Mouse (Mus musculus) lung, adult 2 months (tissue): ENCODE data around the gene Snapc4. TPM values are rescaled to one million over a fixed set of nuclear protein-coding genes. Genes with fewer than 3 reads are reported as not detected.

Source experiments
- DNase-seq: peaks from one replicate; pipeline ENCODE4 v3.0.0; 2022
- H3K4me1 ChIP-seq: fragments of 200-500 bp; 2 replicates; pipeline ENCODE4 v1.6.1; 2011; ENCODE audit warnings: low read length; ENCODE audit not compliant: control insufficient read depth, insufficient read depth
- H3K4me3 ChIP-seq: fragments of 200-500 bp; replicated peaks from 2 replicates; pipeline ENCODE3; 2011; ENCODE audit warnings: low read depth, mild to moderate bottlenecking, control low read depth, low read length; ENCODE audit errors: extremely low read depth
- CTCF ChIP-seq: fragments of 200-500 bp; IDR thresholded peaks from 2 replicates; pipeline ENCODE4 v1.5.1; 2011; ENCODE audit warnings: mild to moderate bottlenecking, low read length, control low read depth; ENCODE audit not compliant: insufficient read depth
- POLR2A ChIP-seq: fragments of 200-500 bp; IDR thresholded peaks from 2 replicates; pipeline ENCODE4 v1.6.1; 2011; ENCODE audit warnings: low read depth, mild to moderate bottlenecking, control low read depth, low read length, borderline replicate concordance; ENCODE audit errors: extremely low read depth
- WGBS: fragments of 180-500 bp; shearing (Covaris S2); methylation state at CpG from one replicate; pipeline ENCODE4 v1.1.7; 2018; 5-methylcytosine and 5-hydroxymethylcytosine counted together
- polyA plus RNA-seq: library from polyadenylated mRNA; depleted of rRNA; stranded (reverse); fragments of >200 nt; gene quantifications from 2 replicates; pipeline ENCODE4 v1.2.3, GENCODE M21; 2012; rRNA removed

Snapc4 gene
- polyA plus RNA-seq, 1 experiment = 31.0 TPM

GRCm38 (mm10) chr2:26317991-26318672 is 62.3 kb downstream of the Snapc4 start:
- no peak overlapping the region for H3K4me3 ChIP-seq
- DNase-seq = no peak
- H3K4me1 ChIP-seq = peaks cover 9% of the 10 kb centered on the region
- 79% methylated on average over 3 of the region's 3 CpGs for WGBS
- TF ChIP-seq POLR2A (no peak), CTCF (no peak)

GRCm38 (mm10) chr2:26317371-26317770 is 63.1 kb downstream of the Snapc4 start:
- 50% methylated on average over 3 of the region's 3 CpGs for WGBS
- no peak overlapping the region for H3K4me3 ChIP-seq
- no peak for TF ChIP-seq CTCF
- no peak for TF ChIP-seq POLR2A
- no peak for DNase-seq
- peaks cover 9% of the 10 kb centered on the region for H3K4me1 ChIP-seq

GRCm38 (mm10) chr2:26316576-26317246 is 63.7 kb downstream of the Snapc4 start:
- no peak for TF ChIP-seq CTCF
- TF ChIP-seq POLR2A = no peak
- no peak for DNase-seq
- H3K4me3 ChIP-seq = peak overlapping the region; percentile 15
- WGBS = 54% methylated on average over 9 of the region's 9 CpGs
- H3K4me1 ChIP-seq = peaks cover 9% of the 10 kb centered on the region

- peak; percentile 63 for DNase-seq
- TF ChIP-seq POLR2A (no peak), CTCF (no peak)
- Histone ChIP-seq H3K4me1 (peaks cover 9% of the 10 kb centered on the region), H3K4me3 (peak overlapping the region; percentile 76)
- WGBS = 1% methylated on average over 11 of the region's 11 CpGs
These were observed 64.5 kb downstream of the Snapc4 start for GRCm38 (mm10) chr2:26315925-26316311.

- Histone ChIP-seq H3K4me3 (peak within 1 kb of the TSS; percentile 76), H3K4me1 (peaks cover 9% of the 10 kb centered on the region)
- under 1% methylated on average over 59 of the region's 66 CpGs for WGBS
- TF ChIP-seq CTCF = no peak
- peak; percentile 60; the same call in 1 of the 2 replicates for TF ChIP-seq POLR2A
- DNase-seq = peak; percentile 73
These were observed 65.2 kb downstream of the Snapc4 start, which contains the start of gene Gpsm1 for GRCm38 (mm10) chr2:26315072-26315924. TSS of gene Gpsm1 (plus strand) at chr2:26315515.

GRCm38 (mm10) chr2:26314281-26315071 is 66.0 kb downstream of the Snapc4 start:
- H3K4me3 ChIP-seq = no peak overlapping the region
- TF ChIP-seq CTCF (no peak), POLR2A (no peak)
- peak; percentile 27 for DNase-seq
- WGBS = 50% methylated on average over 13 of the region's 13 CpGs
- peaks cover 9% of the 10 kb centered on the region for H3K4me1 ChIP-seq

GRCm38 (mm10) chr2:26313394-26313793 is 67.1 kb downstream of the Snapc4 start:
- H3K4me3 ChIP-seq = no peak overlapping the region
- no peak for TF ChIP-seq POLR2A
- TF ChIP-seq CTCF = no peak
- WGBS = 93% methylated on average over 1 of the region's 1 CpGs
- H3K4me1 ChIP-seq = peaks cover 9% of the 10 kb centered on the region
- no peak for DNase-seq

- Histone ChIP-seq H3K4me1 (peaks cover 9% of the 10 kb centered on the region), H3K4me3 (no peak overlapping the region)
- 44% methylated on average over 2 of the region's 2 CpGs for WGBS
- DNase-seq = no peak
- no peak for TF ChIP-seq POLR2A
- peak; percentile 53 for TF ChIP-seq CTCF
These were observed 67.6 kb downstream of the Snapc4 start for GRCm38 (mm10) chr2:26312812-26313211.

Other genes starting within 250 kb of the Snapc4 start
- not detected in 2 replicates for gene Lhx3, start 172.4 kb downstream of the Snapc4 start, polyA plus RNA-seq
- 20.4 and 24.5 TPM in 2 replicates for gene Qsox2, start 143.1 kb downstream of the Snapc4 start, polyA plus RNA-seq
- 6.6 and 7.9 TPM in 2 replicates for gene Ccdc187, start 86.1 kb downstream of the Snapc4 start, polyA plus RNA-seq
- gene Gpsm1, start 65.1 kb downstream of the Snapc4 start, polyA plus RNA-seq = 49.9 and 56.2 TPM in 2 replicates
- gene Dnlz, start 28.5 kb downstream of the Snapc4 start, polyA plus RNA-seq = 16.3 and 16.4 TPM in 2 replicates
- gene Card9, start 19.7 kb downstream of the Snapc4 start, polyA plus RNA-seq = 27.1 and 30.6 TPM in 2 replicates
- 89.2 and 94.4 TPM in 2 replicates for gene Entr1, start 8.7 kb upstream of the Snapc4 start, polyA plus RNA-seq
- gene Pmpca, start 8.7 kb upstream of the Snapc4 start, polyA plus RNA-seq = 20.0 and 28.1 TPM in 2 replicates
- gene Inpp5e, start 28.6 kb upstream of the Snapc4 start, polyA plus RNA-seq = 26.4 and 27.2 TPM in 2 replicates
- 69.0 and 72.8 TPM in 2 replicates for gene Sec16a, start 64.6 kb upstream of the Snapc4 start, polyA plus RNA-seq
- 108 and 124 TPM in 2 replicates for gene Notch1, start 136.0 kb upstream of the Snapc4 start, polyA plus RNA-seq
- 1,942 and 2,032 TPM in 2 replicates for gene Egfl7, start 199.4 kb upstream of the Snapc4 start, polyA plus RNA-seq
- not detected in 2 replicates for gene Gm20532, start 206.0 kb upstream of the Snapc4 start, polyA plus RNA-seq
- 106 and 134 TPM in 2 replicates for gene Agpat2, start 223.8 kb upstream of the Snapc4 start, polyA plus RNA-seq
- 13.1 and 15.1 TPM in 2 replicates for gene Fam69b, start 247.8 kb upstream of the Snapc4 start, polyA plus RNA-seq